Mouse (Mus musculus): ENCODE data around the gene Gm15056.

Gm15056 gene

GRCm38 (mm10) chr8:20902527-20902926, at the start of gene Gm15056:
Gene Gm15056 (minus strand): TSS chr8:20902627.
- DNase-seq (ENCODE audit: low read depth, low spot score), result no peak

- DNase-seq (ENCODE audit: low read depth, low spot score), result no peak
Observed at GRCm38 (mm10) chr8:20944610-20945009, 42.2 kb upstream of the Gm15056 start, which contains the start of gene AY761185. Gene AY761185 (minus strand): TSS chr8:20944710.

GRCm38 (mm10) chr8:20921971-20922370, 19.5 kb upstream of the Gm15056 start, which contains the start of gene Gm6040:
Gene Gm6040 (minus strand): TSS chr8:20922071.
- DNase-seq (ENCODE audit: low read depth, low spot score), result no peak

- DNase-seq (ENCODE audit: low read depth, low spot score), result no peak
Observed at GRCm38 (mm10) chr8:20912288-20912687, 9.9 kb upstream of the Gm15056 start.

- no peak for DNase-seq (ENCODE audit: low read depth, low spot score)
Observed at GRCm38 (mm10) chr8:20908256-20908655, 5.8 kb upstream of the Gm15056 start.

- no peak for DNase-seq (ENCODE audit: low read depth, low spot score)
Observed at GRCm38 (mm10) chr8:20907119-20907518, 4.7 kb upstream of the Gm15056 start.

- DNase-seq (ENCODE audit: low read depth, low spot score), result no peak
Observed at GRCm38 (mm10) chr8:20892369-20892768, 10.1 kb downstream of the Gm15056 start, which contains the start of gene Defb33. Gene Defb33 (plus strand): TSS chr8:20892669.

- DNase-seq (ENCODE audit: low read depth, low spot score), result no peak
Observed at GRCm38 (mm10) chr8:20874608-20875007, 27.8 kb downstream of the Gm15056 start.

All from WW6 (cell line).